Mouse (Mus musculus) kidney, postnatal 0 days (tissue): Measurements from ENCODE around the gene Sumf1. TPM values are rescaled to one million over a fixed set of nuclear protein-coding genes. Genes with fewer than 3 reads are reported as not detected.

Experiments
- ATAC-seq: fragments of 200-750 bp; cut with Nextera tagmentation; replicated peaks from 2 replicates; pipeline ENCODE4 v1.8.0; 2017; ENCODE audit warnings: low read depth, moderate number of reproducible peaks, moderate TSS enrichment, moderate library complexity; ENCODE audit not compliant: low FRiP score
- DNase-seq: peaks from one replicate; pipeline ENCODE4 v3.0.0-alpha.2; 2016; ENCODE audit warnings: low spot score
- H3K27ac ChIP-seq: fragments of 300-500 bp; sonication (generic); 2 replicates; pipeline ENCODE4 v1.5.1; 2014; ENCODE audit warnings: mild to moderate bottlenecking
- H3K27me3 ChIP-seq: fragments of 300-500 bp; sonication (generic); 2 replicates; pipeline ENCODE4 v1.6.1; 2014; ENCODE audit warnings: low read length, mixed read lengths; ENCODE audit not compliant: insufficient read depth
- H3K36me3 ChIP-seq: fragments of 300-500 bp; sonication (generic); 2 replicates; pipeline ENCODE4 v1.6.1; 2014; ENCODE audit warnings: low read length, mixed read lengths; ENCODE audit not compliant: insufficient read depth
- H3K4me1 ChIP-seq: fragments of 300-500 bp; sonication (generic); replicated peaks from 2 replicates; pipeline ENCODE4 v1.6.1; 2014; ENCODE audit warnings: antibody characterized with exemption, low read length, mixed read lengths; ENCODE audit not compliant: insufficient read depth
- H3K4me2 ChIP-seq: fragments of 300-500 bp; sonication (generic); 2 replicates; pipeline ENCODE4 v1.6.1; 2014; ENCODE audit warnings: mild to moderate bottlenecking, low read length, moderate library complexity, mixed read lengths
- H3K4me3 ChIP-seq: fragments of 300-500 bp; sonication (generic); replicated peaks from 2 replicates; pipeline ENCODE4 v1.5.1; 2014; ENCODE audit warnings: low read depth, low read length
- H3K9ac ChIP-seq: fragments of 300-500 bp; sonication (generic); 2 replicates; pipeline ENCODE4 v1.6.1; 2014; ENCODE audit warnings: low read depth, low read length
- H3K9me3 ChIP-seq: fragments of 300-500 bp; sonication (generic); replicated peaks from 2 replicates; pipeline ENCODE4 v1.6.1; 2016; ENCODE audit warnings: low read length, inconsistent platforms, mixed read lengths
- CTCF ChIP-seq: IDR thresholded peaks from 2 replicates; pipeline ENCODE4 v1.5.1; 2016; ENCODE audit warnings: antibody characterized with exemption, low read depth, mild to moderate bottlenecking, moderate library complexity
- WGBS: fragments of 180-500 bp; shearing (Covaris S2); extraction: QIAGEN DNeasy Blood & Tissue Kit; methylation state at CpG from one replicate; pipeline ENCODE4 v1.1.7; 2014; 5-methylcytosine and 5-hydroxymethylcytosine counted together
- polyA plus RNA-seq: library from polyadenylated mRNA; unstranded; fragments of >200 nt; fragmentation: Nextera tagmentation; extraction: Ambion mirVana; gene quantifications from 2 replicates; pipeline ENCODE4 v1.2.1, GENCODE M21; 2015

Sumf1 gene
- polyA plus RNA-seq, 1 experiment from 2014 or later: 34.0 TPM

GRCm38 (mm10) chr6:108228048-108228447 is 42.7 kb upstream of the Sumf1 start:
- WGBS: 52% methylated on average over 6 of the region's 6 CpGs

DNA sequence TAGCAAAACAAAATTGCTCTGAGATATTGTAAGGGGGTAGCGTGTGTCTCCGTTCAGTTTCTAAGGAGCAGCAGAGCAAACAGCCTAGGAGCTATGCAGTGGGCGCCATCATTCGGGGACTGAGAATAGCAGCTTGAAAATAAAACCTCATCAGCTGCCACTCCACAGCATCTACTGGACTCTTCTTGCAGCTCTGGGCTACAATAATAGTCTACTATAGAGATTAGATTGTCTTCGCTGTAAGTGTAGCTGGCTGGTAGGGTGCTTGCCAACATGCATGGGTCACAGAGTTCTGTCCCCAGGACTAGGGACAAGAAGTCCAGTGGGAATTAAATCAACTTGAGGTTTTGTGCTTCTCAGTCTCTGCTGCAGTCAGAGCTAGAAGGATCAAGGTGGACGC is 42.1 kb upstream of the Sumf1 start:
- H3K36me3 ChIP-seq: no peaks in the 10 kb centered on the region
- H3K27me3 ChIP-seq: no peaks in the 10 kb centered on the region
- TF ChIP-seq CTCF: no peak
- DNase-seq: no peak
- 89% methylated on average over 6 of the region's 6 CpGs for WGBS
- peaks cover 14% of the 10 kb centered on the region for H3K4me1 ChIP-seq
- no peak overlapping the region for H3K4me2 ChIP-seq
- no peaks in the 10 kb centered on the region for H3K9me3 ChIP-seq
- no peak overlapping the region for H3K9ac ChIP-seq
- peak overlapping the region; percentile 47; the same call in 1 of the 2 replicates for H3K27ac ChIP-seq
- no peak overlapping the region for H3K4me3 ChIP-seq
- ATAC-seq: no peak

More at GRCm38 (mm10) chr6:108228048-108228447, 42.7 kb upstream of the Sumf1 start:
- ATAC-seq (no peak), DNase-seq (no peak)
- no peak overlapping the region for H3K9ac ChIP-seq
- H3K4me3 ChIP-seq: no peak overlapping the region
- no peak overlapping the region for H3K4me2 ChIP-seq
- no peaks in the 10 kb centered on the region for H3K9me3 ChIP-seq
- H3K4me1 ChIP-seq: peaks cover 20% of the 10 kb centered on the region
- TF ChIP-seq CTCF: no peak
- no peaks in the 10 kb centered on the region for H3K27me3 ChIP-seq
- no peaks in the 10 kb centered on the region for H3K36me3 ChIP-seq
- H3K27ac ChIP-seq: no peak overlapping the region

GRCm38 (mm10) chr6:108226230-108226629 is 40.8 kb upstream of the Sumf1 start:
- no peak for DNase-seq
- Histone ChIP-seq H3K27ac (no peak overlapping the region), H3K4me1 (peaks cover 6% of the 10 kb centered on the region; the same call in 1 of the 2 replicates), H3K9ac (no peak overlapping the region), H3K4me3 (no peak overlapping the region), H3K9me3 (no peaks in the 10 kb centered on the region), H3K36me3 (no peaks in the 10 kb centered on the region), H3K4me2 (no peak overlapping the region), H3K27me3 (no peaks in the 10 kb centered on the region)
- 56% methylated on average over 7 of the region's 7 CpGs for WGBS
- no peak for TF ChIP-seq CTCF
- ATAC-seq: no peak

- DNase-seq (no peak), ATAC-seq (no peak)
- H3K9ac ChIP-seq: no peak overlapping the region
- H3K36me3 ChIP-seq: no peaks in the 10 kb centered on the region
- H3K4me2 ChIP-seq: no peak overlapping the region
- peaks cover 6% of the 10 kb centered on the region; the same call in 1 of the 2 replicates for H3K4me1 ChIP-seq
- TF ChIP-seq CTCF: no peak
- 93% methylated on average over 2 of the region's 2 CpGs for WGBS
- H3K4me3 ChIP-seq: no peak overlapping the region
- H3K9me3 ChIP-seq: no peaks in the 10 kb centered on the region
- no peaks in the 10 kb centered on the region for H3K27me3 ChIP-seq
- no peak overlapping the region for H3K27ac ChIP-seq
These were observed 39.6 kb upstream of the Sumf1 start for GRCm38 (mm10) chr6:108225027-108225426.

- WGBS: 96% methylated on average over 4 of the region's 4 CpGs
- H3K4me3 ChIP-seq: no peak overlapping the region
- H3K9ac ChIP-seq: no peak overlapping the region
- peaks cover 6% of the 10 kb centered on the region; the same call in 1 of the 2 replicates for H3K4me1 ChIP-seq
- H3K9me3 ChIP-seq: no peaks in the 10 kb centered on the region
- H3K4me2 ChIP-seq: no peak overlapping the region
- DNase-seq: no peak
- no peak for ATAC-seq
- no peak for TF ChIP-seq CTCF
- no peaks in the 10 kb centered on the region for H3K36me3 ChIP-seq
- H3K27me3 ChIP-seq: no peaks in the 10 kb centered on the region
- H3K27ac ChIP-seq: no peak overlapping the region
These were observed 39.0 kb upstream of the Sumf1 start for GRCm38 (mm10) chr6:108224361-108224760.

DNA sequence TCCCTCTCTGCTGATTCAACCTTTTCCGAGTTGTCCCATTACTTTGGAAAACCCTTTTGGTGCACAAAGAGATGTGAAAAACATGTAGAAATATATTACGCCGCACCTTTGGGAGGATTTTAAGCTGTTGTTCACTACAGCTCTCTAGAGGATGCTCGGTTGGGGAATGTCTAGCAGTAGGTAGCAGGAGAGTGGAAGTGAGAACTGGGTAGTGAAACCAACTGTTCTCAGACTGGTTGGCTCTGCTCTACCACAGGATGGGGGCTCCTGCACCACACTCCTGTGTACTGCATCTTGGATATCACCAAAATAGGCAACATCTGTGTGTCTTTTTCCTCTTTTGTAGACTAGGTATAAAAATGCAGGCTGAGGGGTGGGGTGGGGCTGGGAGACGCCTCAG is 37.5 kb upstream of the Sumf1 start:
- Histone ChIP-seq H3K4me1 (peaks cover 8% of the 10 kb centered on the region; the same call in 1 of the 2 replicates), H3K27me3 (no peaks in the 10 kb centered on the region), H3K4me2 (no peak overlapping the region), H3K4me3 (no peak overlapping the region), H3K36me3 (no peaks in the 10 kb centered on the region), H3K27ac (no peak overlapping the region), H3K9me3 (no peaks in the 10 kb centered on the region), H3K9ac (no peak overlapping the region)
- no peak for DNase-seq
- TF ChIP-seq CTCF: no peak
- WGBS: 90% methylated on average over 5 of the region's 5 CpGs
- ATAC-seq: no peak

- H3K9ac ChIP-seq: no peak overlapping the region
- no peak for TF ChIP-seq CTCF
These were observed 37.1 kb upstream of the Sumf1 start for GRCm38 (mm10) chr6:108222435-108222834.

More at GRCm38 (mm10) chr6:108222435-108222834, 37.1 kb upstream of the Sumf1 start:
- Histone ChIP-seq H3K27me3 (no peaks in the 10 kb centered on the region), H3K4me1 (peaks cover 5% of the 10 kb centered on the region; the same call in 1 of the 2 replicates), H3K4me2 (no peak overlapping the region; the same call in 1 of the 2 replicates), H3K27ac (no peak overlapping the region), H3K4me3 (no peak overlapping the region), H3K9me3 (no peaks in the 10 kb centered on the region), H3K36me3 (no peaks in the 10 kb centered on the region)
- WGBS: 52% methylated on average over 5 of the region's 5 CpGs
- no peak for DNase-seq
- no peak for ATAC-seq
